Mouse (Mus musculus) T-helper 1 cell (primary cell): ENCODE data around the gene Slc6a2.

ENCODE experiments used
- in situ Hi-C: fragments of 300-600 bp; cut with MboI, MseI; formaldehyde crosslinking; loops from one replicate; pipeline ENCODE4 v1.15.1; 2025; ENCODE audit warnings: high pct_unique_total_duplicates

Slc6a2 gene

DNA sequence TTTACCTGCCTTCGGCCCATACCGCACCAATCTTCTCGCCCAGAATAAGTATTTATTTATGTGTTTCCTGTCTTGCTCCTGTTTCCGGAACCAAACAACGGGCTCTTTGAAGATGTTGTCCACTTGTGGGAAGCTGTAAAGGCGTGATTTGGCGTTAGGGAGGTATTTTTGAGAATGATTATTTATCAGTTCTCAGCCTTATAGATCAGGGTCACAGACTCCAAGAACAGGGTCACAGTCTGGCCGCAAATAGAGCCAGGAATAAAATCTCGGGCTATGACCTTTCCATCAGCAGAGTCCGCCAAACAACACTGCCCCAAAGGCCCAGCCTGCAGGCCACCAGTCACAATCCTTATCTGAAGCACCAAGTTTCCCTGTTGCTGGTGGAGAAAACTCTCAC, at the start of gene Slc6a2:
TSS of gene Slc6a2 (plus strand) at position 301 of the 400 bp plus-strand sequence.
- in situ Hi-C loops: no loop called here

DNA sequence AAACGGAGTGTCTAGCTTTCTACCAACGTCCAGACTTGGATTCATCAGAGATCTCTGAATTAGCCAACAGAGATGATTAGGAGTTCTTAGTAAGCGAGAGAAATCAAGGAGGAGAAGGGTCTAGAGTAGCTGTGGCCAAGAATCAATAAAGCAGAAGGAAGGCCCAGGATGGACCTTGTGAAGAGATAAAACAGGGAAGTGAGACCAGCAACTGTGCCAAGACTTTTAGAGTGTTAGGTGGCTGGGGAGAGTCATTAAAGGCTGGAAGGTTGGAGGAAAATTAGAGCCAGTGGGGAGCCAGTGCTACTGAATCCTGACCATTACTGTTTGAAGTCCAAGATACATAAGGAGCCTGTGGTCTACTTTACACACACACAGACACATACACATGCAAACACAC, 48.4 kb upstream of the Slc6a2 start:
- in situ Hi-C loops: no loop called here

DNA sequence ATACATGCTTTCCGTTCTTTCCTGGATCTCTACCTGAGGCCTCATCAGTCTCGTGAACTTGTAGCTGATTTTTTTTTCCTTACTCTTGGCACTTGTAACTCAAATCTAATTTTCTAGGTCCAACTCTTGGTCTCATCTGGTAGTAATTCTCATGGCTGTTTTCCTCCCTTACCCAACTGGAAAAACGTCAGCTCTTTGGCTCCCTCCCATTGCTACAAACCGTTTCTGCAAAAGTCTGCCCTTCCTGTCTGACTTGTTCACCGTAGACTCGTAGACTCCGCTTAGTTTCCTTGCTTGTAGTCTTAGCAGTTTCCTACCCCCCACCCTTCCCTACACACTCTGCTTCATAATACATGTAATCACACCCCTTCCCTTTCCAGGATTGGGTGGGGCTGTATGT, 46.5 kb upstream of the Slc6a2 start:
- in situ Hi-C loops: no loop called here

DNA sequence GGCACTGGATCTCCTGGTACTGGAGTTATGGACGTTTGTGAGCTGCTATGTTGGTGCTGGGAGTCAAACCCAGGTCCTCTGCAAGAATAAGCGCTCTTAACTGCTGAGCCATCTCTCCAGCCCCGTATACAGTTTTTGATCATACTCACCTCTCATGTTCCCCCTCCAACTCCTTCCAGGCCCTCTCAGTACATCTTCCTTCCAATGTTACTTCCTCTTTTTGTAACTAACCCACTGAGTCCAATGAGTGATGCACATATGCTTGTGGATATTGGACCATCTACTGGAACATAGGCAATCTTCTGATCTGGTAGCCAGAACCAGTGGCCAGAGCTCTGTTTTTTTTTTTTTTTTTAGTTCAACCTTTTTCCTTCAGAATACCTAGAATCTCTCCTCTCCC, 43.8 kb upstream of the Slc6a2 start:
- in situ Hi-C loops: no loop called here

DNA sequence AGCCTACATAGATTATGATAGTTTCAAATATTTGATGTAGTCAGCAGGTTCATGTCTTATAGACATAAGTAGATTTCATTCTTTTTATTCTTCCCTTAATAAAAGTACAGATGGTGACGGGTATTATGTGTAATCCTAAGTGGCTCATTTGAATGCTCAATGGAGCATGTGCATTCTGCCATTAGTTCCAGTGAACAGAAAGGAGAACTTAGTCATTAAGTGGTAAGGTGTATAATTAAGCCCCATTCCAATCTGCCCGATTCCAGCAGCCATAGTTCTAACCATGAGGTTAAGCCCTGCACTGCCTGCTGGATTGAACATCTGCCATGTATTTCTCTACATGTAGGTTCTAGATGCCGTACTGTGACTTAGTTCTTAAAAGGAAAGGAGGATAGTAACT, 38.1 kb upstream of the Slc6a2 start:
- in situ Hi-C loops: no loop called here

DNA sequence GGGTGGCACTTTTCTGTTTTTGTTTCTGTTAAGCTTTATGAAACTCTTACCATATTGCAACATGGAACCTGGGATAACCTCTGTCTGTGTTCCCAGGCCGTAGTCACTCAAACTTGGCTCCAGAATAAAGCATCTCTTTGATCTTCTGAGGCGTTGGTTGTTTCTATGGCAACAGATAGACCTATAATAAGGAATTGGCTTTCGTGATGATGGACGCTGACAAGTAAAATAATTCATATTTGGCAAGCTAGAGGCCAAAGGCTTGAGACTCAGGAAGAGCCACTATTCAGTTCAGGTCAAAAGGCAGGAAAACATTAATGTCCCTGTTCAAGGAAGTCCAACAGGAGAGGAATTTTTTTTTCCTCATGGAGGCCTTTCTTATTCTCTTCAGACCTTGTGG, 30.9 kb upstream of the Slc6a2 start:
- in situ Hi-C loops: no loop called here

DNA sequence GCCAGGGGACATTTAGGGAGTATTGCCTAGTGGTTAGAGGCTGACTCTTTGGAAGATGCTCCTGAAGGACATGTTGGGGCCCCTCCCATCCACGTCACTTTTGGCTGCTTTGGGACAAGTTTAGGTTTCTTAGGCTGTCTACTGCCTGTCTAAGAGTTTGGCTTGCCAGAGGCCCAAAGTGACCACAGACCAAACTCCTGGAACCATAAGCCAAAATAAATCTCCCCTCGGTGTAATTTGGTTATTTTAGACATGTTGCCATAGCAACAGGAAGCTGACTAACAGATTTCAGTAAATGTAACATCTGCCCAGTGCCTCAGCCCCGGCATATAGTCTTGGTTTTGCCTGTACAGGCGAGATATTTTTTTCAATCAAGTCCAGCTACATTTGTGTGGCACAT, 21.8 kb upstream of the Slc6a2 start:
- in situ Hi-C loops: no loop called here

DNA sequence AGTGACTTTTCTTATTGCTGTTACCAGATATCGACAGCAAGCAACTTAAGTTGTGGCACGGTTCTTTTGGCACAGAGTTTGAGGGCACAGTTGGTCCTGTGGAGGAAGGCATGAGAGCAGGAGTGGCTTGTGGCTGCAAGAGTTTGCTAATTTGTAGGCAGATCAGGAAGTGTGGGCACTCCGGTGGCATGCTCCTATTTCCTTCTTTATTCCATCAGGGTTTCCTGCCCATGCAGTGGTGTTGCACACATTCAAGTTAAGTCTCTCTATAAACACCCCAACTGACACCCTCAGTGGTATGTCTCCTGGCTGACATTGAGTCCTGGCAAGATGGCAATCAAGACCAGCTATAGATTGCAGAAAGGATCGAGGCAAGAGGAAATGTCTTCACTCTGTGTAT, 10.8 kb upstream of the Slc6a2 start:
- in situ Hi-C loops: no loop called here

DNA sequence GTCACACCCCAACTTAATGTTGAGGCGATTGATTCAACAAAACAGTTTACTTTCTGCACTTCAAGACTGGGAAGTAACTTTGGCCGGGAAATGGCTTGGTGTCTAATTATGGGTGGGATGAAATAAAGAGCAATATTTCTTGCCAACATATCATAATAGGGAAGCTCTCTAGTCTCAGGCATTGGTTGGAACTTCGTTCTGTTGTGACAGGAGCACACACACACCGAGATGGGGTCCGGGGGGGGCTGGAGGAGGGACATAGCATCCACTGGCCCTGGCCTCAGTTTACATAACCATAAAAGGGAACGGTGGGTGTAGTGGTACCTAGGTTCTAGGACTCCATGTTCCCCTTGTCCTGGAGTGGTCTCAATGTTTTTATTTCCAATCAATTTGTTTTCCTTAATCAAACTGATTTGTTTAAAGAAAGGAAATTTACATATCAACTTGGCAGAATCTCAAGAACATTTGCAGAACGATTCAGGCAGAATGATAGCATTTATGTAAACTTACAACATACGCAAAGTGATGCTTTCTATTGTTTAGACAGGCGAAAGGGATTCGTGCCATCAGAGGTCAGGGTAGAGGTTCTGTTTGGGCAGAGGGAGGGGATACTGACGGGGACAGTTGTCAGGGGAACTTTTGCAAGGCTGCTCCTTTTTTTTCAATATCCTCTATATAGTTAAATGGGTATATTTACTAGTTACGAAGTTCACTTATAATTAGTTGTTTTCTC, 9.1 kb upstream of the Slc6a2 start:
- in situ Hi-C loops: no loop called here

DNA sequence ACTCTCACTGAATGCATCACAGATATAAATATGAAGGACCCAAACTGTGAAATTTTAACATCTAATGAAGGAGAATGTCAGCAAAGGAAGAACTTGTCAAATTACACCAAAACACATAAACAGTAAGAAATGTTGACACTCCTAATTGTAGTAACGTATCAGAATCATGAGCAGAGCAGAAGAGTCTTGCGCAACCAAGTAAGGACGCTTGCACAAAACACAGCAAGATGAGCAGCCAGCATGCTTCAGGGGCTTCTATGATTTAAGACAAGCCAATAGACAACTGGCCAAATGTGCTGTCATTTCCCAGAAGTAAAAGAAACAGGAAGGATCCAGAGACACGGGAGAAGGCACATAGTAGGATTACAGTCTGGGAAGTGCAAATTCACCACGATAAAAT, 5.8 kb upstream of the Slc6a2 start:
- in situ Hi-C loops: no loop called here

DNA sequence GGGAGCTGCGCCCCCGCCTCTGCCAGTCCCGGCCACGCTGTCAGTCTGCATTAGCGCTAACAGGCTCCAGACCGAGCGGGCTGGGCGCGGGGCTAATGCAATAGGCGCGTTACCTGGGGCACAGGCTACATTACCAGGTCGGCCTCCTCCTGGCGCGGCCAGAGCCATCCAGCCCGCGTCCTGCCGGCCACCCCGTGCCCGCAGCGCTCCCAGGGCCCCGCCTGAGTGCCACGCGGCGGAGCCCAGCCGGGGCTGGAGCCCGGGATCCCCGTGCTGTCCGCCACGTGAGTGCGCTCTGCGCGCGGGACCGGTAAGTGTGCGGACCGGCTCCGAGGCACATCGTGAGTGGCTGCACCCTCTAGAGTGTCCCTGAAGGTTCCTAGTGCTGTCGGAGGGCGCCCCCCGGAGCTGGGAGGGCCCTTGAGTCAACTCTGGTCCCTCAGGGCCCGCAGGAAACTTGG, 602 bp downstream of the Slc6a2 start:
- in situ Hi-C loops: no loop called here

DNA sequence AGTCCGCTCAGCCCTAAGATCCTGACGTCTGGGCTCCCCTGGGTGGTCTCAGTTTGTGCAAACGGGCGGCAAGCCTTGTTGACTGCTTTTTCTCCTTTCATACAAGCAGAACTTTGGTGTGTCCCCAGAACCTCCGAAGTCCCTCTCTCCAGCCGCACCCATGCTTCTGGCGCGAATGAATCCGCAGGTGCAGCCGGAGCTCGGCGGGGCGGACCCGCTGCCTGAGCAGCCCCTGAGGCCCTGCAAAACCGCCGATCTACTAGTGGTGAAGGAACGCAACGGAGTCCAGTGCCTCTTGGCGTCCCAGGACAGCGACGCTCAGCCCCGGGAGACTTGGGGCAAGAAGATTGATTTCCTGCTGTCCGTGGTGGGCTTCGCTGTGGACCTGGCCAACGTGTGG, 1.2 kb downstream of the Slc6a2 start:
- in situ Hi-C loops: no loop called here

DNA sequence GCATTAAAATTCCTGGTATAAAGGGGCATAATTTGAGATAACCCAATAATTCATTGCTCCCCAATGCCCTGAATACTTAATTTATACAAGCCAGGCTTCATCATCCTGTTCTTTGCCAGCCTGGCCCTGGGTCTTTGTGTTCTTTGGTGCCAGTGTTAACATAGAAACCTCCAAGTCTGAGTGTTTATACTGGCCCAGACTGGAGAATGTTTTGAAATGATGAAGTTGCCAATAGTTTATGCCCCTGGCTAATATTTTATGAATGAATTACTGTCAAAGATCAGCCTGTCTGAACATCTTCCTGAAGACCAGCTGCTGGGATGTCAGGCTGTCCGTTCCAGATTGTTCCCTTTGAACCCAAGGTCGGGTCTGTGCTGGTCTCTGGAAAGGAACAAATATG, 4.7 kb downstream of the Slc6a2 start:
- in situ Hi-C loops: no loop called here

DNA sequence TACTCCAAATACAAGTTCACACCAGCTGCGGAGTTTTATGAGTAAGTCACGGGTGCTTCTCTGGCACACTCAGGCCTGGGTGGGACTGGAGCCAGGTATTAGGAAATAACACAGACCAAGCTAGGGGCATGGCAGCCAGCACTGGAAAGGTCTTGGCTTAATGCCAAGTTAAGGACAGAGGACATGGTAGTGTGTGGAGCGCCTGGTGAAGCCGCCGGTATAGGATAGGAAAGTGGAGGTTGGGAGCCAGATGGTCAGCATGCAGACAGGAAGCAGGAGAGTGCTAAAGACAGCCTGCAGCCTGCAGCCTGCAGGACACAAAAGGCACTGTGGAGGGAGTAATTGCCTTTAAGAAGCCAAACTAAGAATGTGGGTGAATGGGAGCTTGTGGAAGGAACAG, 13.1 kb downstream of the Slc6a2 start:
- in situ Hi-C loops: no loop called here

DNA sequence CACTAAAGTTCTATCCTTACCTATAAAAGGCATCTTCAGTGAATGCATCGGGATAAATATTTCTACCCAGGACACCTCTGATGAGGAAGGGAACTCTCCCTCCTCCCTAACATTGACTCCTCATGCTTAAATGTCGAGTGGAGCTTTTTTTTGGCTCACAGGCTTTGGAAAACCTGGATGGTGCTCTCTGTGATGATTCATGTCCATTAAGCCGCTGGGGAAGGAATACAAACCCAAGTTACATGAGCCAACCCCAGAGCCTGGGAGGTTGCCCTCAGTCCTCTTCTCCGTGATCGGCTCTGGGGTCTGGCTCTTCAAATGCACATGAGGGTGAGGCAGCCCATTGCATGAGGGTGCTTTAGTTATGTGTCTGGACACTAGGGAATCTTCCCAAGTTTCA, 16.8 kb downstream of the Slc6a2 start:
- in situ Hi-C loops: no loop called here

DNA sequence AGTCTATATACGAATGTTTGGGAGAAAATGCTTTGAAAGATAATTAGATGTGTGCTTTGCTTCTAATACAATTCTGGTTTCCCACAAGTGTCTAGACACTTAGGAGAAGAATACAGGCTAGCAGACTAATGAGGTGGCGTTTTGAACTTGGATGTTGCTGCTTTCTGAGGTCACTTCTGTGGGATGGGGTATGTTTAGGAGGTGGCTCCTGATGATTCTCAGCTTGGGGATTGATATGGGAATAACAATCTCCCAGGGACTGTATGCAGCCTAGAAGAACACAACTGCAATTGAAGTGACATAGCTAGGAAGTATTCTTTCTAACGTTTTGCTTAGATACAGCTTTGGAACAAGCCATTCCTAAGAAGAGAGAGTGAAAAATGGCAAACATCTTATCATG, 22.6 kb downstream of the Slc6a2 start:
- in situ Hi-C loops: no loop called here

DNA sequence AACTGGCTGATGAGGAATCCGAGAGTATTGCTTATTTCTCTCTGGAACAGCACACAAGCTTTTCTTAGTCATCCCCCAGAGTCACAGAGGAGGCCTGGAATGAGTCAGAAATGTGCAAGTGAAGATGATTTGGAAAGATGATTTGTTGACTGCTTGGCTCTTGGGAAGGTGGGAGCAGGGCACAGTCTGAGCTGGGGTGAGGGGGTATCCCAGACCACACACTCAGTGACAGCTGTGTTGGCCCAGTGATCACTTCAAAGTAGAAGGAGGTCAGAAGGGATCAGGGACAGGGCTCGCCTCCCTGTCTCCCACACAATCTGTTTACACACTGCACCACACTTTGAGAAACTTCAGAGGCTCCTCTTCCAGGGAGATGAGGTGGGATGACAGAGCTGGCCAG, 24.5 kb downstream of the Slc6a2 start:
- in situ Hi-C loops: no loop called here

DNA sequence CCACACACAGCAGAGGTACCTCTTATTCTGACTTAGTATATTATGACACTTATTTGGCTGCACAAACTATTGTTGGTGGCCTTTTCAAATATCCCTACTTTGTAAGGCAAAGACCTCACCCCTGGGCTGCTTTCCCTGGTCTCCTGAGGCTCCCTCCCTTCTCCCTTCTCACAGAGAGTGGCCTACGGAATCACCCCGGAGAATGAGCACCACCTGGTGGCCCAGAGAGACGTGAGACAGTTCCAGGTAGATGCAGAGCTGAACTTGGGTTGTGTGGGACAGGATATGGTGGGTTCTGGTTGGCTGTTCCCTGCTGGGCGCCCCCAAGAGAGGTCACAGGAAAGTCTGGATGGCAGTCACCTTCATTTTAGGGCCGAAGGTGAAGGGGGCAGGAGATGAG, 37.0 kb downstream of the Slc6a2 start:
- in situ Hi-C loops: loop anchor here (5.0 kb wide), 1 partner anchor 180 kb away; no protein-coding TSS in a partner anchor

DNA sequence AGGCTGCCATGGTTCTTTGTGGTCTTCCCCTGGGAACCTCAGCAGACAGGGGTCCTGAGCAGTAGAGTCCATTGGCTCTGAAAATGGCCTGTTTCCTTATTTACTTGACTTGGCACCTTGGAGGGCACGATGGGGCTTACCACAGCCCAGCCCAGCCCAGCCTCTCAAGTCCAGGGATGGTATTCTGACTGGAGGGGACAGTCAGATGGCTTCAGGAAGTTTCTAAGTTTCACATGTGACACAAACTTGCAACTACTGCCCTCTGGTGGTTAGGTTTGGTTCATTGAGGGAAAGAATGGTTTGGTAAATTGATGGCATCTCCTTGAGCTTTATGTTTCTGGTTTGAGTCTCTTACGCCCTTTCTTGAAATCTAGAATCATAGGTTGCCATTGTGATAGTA, 38.7 kb downstream of the Slc6a2 start:
- in situ Hi-C loops: loop anchor here (5.0 kb wide), 1 partner anchor 181 kb away; no protein-coding TSS in a partner anchor

DNA sequence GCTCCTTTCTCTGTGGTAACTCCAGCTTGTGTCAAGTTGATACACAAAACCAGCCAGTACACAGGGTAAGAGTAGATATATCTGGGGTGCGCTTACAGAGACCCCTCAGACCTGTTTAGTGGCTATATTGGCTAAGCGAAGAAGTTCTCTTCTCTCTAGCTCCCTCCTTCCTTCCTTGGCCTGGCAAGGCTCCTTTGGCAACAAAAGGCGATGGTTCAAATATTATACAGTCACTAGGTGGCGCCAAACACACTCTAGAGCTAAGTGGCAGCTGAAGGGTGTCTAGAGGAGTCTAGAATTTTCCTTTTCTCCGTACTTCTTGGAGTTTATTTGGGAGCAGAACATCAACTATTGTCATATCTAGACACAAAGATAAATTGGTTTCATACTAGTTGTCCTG, 50.4 kb downstream of the Slc6a2 start:
- in situ Hi-C loops: loop anchor here (5.0 kb wide), 1 partner anchor 87 kb away; no protein-coding TSS in a partner anchor

DNA sequence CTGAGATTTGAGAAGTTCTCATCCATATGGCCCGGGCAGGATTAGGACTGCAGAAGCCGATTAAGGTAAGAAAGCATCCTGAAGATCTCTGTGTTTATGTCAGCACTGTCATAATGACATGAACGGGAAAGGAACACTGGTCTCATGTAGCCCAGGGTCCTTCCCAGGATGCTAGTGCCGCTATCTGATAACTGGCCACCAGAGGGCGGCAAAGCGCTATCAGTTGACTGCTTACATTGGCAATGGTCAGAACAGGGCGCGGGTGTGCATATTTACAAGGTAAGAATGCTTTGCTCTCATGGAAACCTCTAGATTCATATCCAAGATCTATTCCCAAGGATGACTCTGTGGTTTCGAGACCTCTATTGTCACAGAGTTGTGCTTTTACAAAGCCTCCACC, 51.6 kb downstream of the Slc6a2 start:
- in situ Hi-C loops: loop anchor here (5.0 kb wide), 1 partner anchor 86 kb away; no protein-coding TSS in a partner anchor

DNA sequence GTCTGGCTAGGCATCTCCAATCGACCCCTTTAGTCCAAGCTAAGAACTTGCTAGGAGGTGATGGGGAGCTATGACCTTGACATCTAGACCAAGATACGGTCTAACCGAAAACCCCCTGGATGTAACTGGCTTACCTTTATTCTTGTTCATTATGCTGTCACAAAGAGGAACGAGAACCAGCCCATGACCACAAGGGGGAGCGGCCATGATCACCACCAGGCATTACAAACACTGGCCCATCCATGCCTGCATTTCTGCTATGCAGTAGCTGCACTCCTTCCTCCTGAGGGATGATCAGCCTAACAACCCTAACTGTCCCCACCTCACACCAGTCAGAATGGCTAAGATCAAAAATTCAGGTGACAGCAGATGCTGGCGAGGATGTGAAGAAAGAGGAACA, 52.3 kb downstream of the Slc6a2 start:
- in situ Hi-C loops: loop anchor here (5.0 kb wide), 1 partner anchor 85 kb away; no protein-coding TSS in a partner anchor

DNA sequence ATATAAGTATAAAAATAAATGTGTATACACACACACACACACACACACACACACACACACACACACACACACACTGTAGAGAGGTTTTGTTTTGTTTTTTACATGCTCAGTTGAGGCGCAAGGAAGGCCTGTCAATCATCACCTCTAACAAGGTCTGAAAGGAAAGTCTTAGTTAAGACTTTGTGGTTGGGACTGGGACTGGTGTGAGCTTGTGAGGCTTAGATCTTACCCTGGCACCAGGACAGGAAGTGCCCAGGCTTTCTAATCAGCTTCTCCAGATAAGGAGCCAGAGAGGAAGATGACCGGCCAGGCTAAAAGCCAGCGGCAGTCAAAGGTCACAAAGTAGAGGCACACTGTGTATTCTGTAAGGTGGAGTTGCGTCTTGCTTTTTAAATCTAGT, 54.4 kb downstream of the Slc6a2 start:
- in situ Hi-C loops: loop anchor here (5.0 kb wide), 1 partner anchor 83 kb away; no protein-coding TSS in a partner anchor

DNA sequence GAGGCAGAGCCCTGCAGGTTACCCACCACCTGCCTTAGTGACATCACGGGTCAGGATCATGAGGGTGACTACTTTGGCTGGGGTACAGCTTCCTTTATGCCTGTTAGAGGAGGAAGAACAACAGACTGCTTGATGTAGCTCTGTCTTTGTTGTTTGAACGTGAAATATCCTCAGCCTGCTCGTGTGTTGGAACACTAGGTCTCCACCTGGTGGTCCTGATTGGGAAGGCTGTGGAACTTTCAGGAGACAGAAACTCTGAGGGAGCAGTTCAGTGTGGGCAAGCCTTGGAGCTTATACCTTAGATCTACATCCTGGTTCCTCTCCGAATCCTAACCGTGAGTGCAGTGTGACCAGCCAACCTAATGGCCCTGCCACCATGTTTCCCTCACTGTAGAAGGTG, 61.9 kb downstream of the Slc6a2 start:
- in situ Hi-C loops: no loop called here
